In the genomic region with DNA sequence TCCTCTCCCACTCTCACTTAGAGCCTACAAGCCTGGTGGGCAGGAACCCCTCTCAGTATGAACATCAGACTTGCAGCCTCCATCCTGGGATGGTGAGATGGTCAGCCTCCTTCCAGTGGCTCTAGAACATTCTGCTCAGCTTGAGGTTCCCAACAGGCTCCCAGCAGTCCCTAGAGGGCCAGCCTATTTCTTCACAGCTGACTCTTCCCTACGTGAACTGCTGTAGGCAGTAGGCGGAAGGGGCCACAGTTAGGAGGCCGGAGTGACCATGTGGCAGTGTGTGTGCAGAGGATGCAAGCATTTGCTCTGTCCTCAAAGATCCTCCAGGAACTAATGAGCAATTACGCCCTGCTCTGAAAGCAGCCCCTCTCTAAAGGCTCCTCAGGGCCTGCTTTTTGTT, we compare ENCODE assay signal across 12 mouse cellular contexts.
"Had no signal": no experiment of that assay in that cellular context is flagged by ENCODE, and none has a peak within 500 bp of the region (broad histone marks: within the 10 kb centered on the region; RNA-seq: fewer than 3 reads in every experiment).

No protein-coding gene starts in this region.

- H3K4me3 ChIP-seq: layer of hippocampus, adult 2 months; left cerebral cortex, adult 2 months; midbrain, embryonic 13.5 days; myocyte; neural tube, embryonic 12.5 days had no signal

- H3K27ac ChIP-seq: layer of hippocampus, adult 2 months; left cerebral cortex, adult 2 months; liver, embryonic 14.5 days; midbrain, embryonic 13.5 days; neural tube, embryonic 12.5 days had no signal

- H3K4me2 ChIP-seq: midbrain, embryonic 13.5 days; neural tube, embryonic 12.5 days had no signal

- H3K36me3 ChIP-seq: midbrain, embryonic 13.5 days; neural tube, embryonic 12.5 days had no signal

- ATAC-seq: midbrain, embryonic 13.5 days had no signal

- H3K27me3 ChIP-seq: midbrain, embryonic 13.5 days; neural tube, embryonic 12.5 days had no signal

- H3K9ac ChIP-seq: liver, embryonic 14.5 days; midbrain, embryonic 13.5 days; neural tube, embryonic 12.5 days had no signal

- DNase-seq: kidney, postnatal 10 days; kidney, postnatal 4 days; lung, adult 18-20 months; right cerebral cortex, adult 18-20 months; right cerebral cortex, postnatal 25 days; thymus, postnatal 4 days had no signal

- H3K9me3 ChIP-seq: midbrain, embryonic 13.5 days; neural tube, embryonic 12.5 days had no signal
